32 mouse cellular contexts compared by ENCODE assay signal in genomic region chr15:48976583-48976982, GRCm38 (mm10).
"Had no signal": no experiment of that assay in that cellular context is flagged by ENCODE, and none has a peak within 500 bp of the region (broad histone marks: within the 10 kb centered on the region; RNA-seq: fewer than 3 reads in every experiment).

No protein-coding gene starts in this region.

- H3K27me3 ChIP-seq: limb, embryonic 12.5 days; limb, embryonic 13.5 days; limb, embryonic 15.5 days; liver, embryonic 12.5 days; liver, embryonic 13.5 days; liver, embryonic 15.5 days; lung, embryonic 15.5 days; megakaryocyte, embryonic 14.5 days; midbrain, embryonic 12.5 days; midbrain, embryonic 13.5 days; midbrain, embryonic 15.5 days; neural tube, embryonic 12.5 days had no signal

- ATAC-seq: liver, embryonic 12.5 days; liver, postnatal 0 days; lung, postnatal 0 days; midbrain, embryonic 13.5 days; midbrain, embryonic 15.5 days; midbrain, embryonic 16.5 days had no signal

- H3K36me3 ChIP-seq: limb, embryonic 10.5 days; limb, embryonic 12.5 days; limb, embryonic 13.5 days; limb, embryonic 15.5 days; liver, embryonic 12.5 days; liver, embryonic 13.5 days; liver, embryonic 15.5 days; lung, embryonic 15.5 days; midbrain, embryonic 10.5 days; midbrain, embryonic 12.5 days; midbrain, embryonic 13.5 days; midbrain, embryonic 15.5 days; neural tube, embryonic 12.5 days had no signal

- H3K9ac ChIP-seq: limb, embryonic 12.5 days; limb, embryonic 13.5 days; limb, embryonic 15.5 days; liver, embryonic 12.5 days; liver, embryonic 13.5 days; liver, embryonic 14.5 days; liver, embryonic 15.5 days; liver, postnatal 0 days; lung, embryonic 14.5 days; lung, embryonic 15.5 days; midbrain, embryonic 12.5 days; midbrain, embryonic 13.5 days; midbrain, embryonic 15.5 days; neural tube, embryonic 12.5 days had no signal

- H3K4me1 ChIP-seq: limb, embryonic 10.5 days; limb, embryonic 12.5 days; limb, embryonic 13.5 days; limb, embryonic 15.5 days; liver, embryonic 12.5 days; liver, embryonic 13.5 days; liver, embryonic 15.5 days; lung, embryonic 15.5 days; megakaryocyte, embryonic 14.5 days; midbrain, embryonic 10.5 days; midbrain, embryonic 12.5 days; midbrain, embryonic 13.5 days; midbrain, embryonic 15.5 days; neural tube, embryonic 12.5 days had no signal

- H3K4me3 ChIP-seq: limb, embryonic 10.5 days; limb, embryonic 12.5 days; limb, embryonic 13.5 days; limb, embryonic 15.5 days; liver, embryonic 12.5 days; liver, embryonic 13.5 days; liver, embryonic 15.5 days; lung, embryonic 15.5 days; megakaryocyte, embryonic 14.5 days; midbrain, embryonic 10.5 days; midbrain, embryonic 12.5 days; midbrain, embryonic 13.5 days; midbrain, embryonic 15.5 days; myocyte; neural tube, embryonic 12.5 days had no signal

- H3K4me2 ChIP-seq: limb, embryonic 12.5 days; limb, embryonic 13.5 days; limb, embryonic 15.5 days; liver, embryonic 11.5 days; liver, embryonic 12.5 days; liver, embryonic 13.5 days; liver, embryonic 15.5 days; lung, embryonic 14.5 days; lung, embryonic 15.5 days; midbrain, embryonic 11.5 days; midbrain, embryonic 12.5 days; midbrain, embryonic 13.5 days; midbrain, embryonic 15.5 days; neural tube, embryonic 12.5 days had no signal

- H3K27ac ChIP-seq: limb, embryonic 10.5 days; limb, embryonic 12.5 days; limb, embryonic 13.5 days; limb, embryonic 15.5 days; liver, embryonic 12.5 days; liver, embryonic 13.5 days; liver, embryonic 14.5 days; liver, embryonic 15.5 days; lung, embryonic 15.5 days; macrophage; midbrain, embryonic 10.5 days; midbrain, embryonic 12.5 days; midbrain, embryonic 13.5 days; midbrain, embryonic 15.5 days; neural tube, embryonic 12.5 days had no signal

- DNase-seq: left cerebral cortex, postnatal 4 days; liver; liver, embryonic 13.5 days; liver, postnatal 0 days; lung, adult 18-20 months; lung, adult 2 months; lung, postnatal 10 days; lung, postnatal 14 days; lung, postnatal 36 days; lung, postnatal 4 days; midbrain, embryonic 14.5 days had no signal

- H3K9me3 ChIP-seq: limb, embryonic 10.5 days; limb, embryonic 12.5 days; limb, embryonic 13.5 days; limb, embryonic 15.5 days; liver, embryonic 12.5 days; liver, embryonic 13.5 days; liver, embryonic 15.5 days; lung, embryonic 15.5 days; midbrain, embryonic 10.5 days; midbrain, embryonic 12.5 days; midbrain, embryonic 13.5 days; midbrain, embryonic 15.5 days; neural tube, embryonic 12.5 days had no signal
